Mouse (Mus musculus) midbrain, embryonic 10.5 days (tissue): ENCODE results near the gene Rmi2. TPM values are rescaled to one million over a fixed set of nuclear protein-coding genes. Genes with fewer than 3 reads are reported as not detected.
A peak's percentile ranks its signal among the peaks of the same experiment; 100 is the strongest.

Experiments used
- DNase-seq: peaks from one replicate; pipeline ENCODE4 v3.0.0-alpha.2; 2017; ENCODE audit warnings: low spot score
- H3K27ac ChIP-seq: fragments of 300-500 bp; sonication (generic); replicated peaks from 2 replicates; pipeline ENCODE4 v1.5.1; 2016; ENCODE audit warnings: mild to moderate bottlenecking
- H3K27me3 ChIP-seq: fragments of 300-500 bp; sonication (generic); 2 replicates; pipeline ENCODE4 v1.6.1; 2016; ENCODE audit warnings: low read depth, mild to moderate bottlenecking; ENCODE audit not compliant: poor library complexity, severe bottlenecking
- H3K36me3 ChIP-seq: fragments of 300-500 bp; sonication (generic); 2 replicates; pipeline ENCODE4 v1.6.1; 2016; ENCODE audit warnings: mild to moderate bottlenecking, moderate library complexity
- H3K4me1 ChIP-seq: fragments of 300-500 bp; sonication (generic); 2 replicates; pipeline ENCODE4 v1.6.1; 2016
- H3K4me3 ChIP-seq: fragments of 300-500 bp; sonication (generic); 2 replicates; pipeline ENCODE4 v1.5.1; 2016; ENCODE audit warnings: mild to moderate bottlenecking, moderate library complexity
- H3K9me3 ChIP-seq: fragments of 300-500 bp; sonication (generic); replicated peaks from 2 replicates; pipeline ENCODE4 v1.6.1; 2016; ENCODE audit warnings: mild to moderate bottlenecking
- WGBS: fragments of 180-500 bp; shearing (Covaris S2); methylation state at CpG from one replicate; pipeline ENCODE4 v1.1.7; 2016; 5-methylcytosine and 5-hydroxymethylcytosine counted together
- polyA plus RNA-seq: library from polyadenylated mRNA; unstranded; fragments of >200 nt; fragmentation: Nextera tagmentation; extraction: Ambion mirVana; gene quantifications from 2 replicates; pipeline ENCODE4 v1.2.1, GENCODE M21; 2016

The Rmi2 gene
- polyA plus RNA-seq, 1 experiment from 2014 or later = 4.5 TPM

DNA sequence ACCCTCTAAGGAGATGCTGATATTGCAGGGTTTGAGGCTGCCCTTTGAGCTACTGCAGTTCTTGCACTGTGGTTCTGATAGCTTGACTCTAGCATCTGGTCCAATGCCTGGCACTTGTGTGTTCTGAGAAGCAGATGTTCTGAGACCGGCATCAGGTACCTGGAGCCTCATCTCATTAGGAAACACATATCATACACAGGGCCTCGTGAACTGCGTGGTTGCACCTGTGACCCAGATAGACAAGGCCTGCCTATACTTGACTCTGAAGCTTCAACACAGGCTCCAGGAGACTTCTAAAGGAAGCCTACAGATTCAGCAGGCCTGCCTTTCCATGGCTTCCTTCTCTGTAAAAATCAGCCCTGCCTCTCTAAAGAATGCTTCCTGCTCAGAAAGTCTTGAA lies 1.5 kb downstream of the Rmi2 start:
- WGBS = 93% methylated on average over 3 of the region's 3 CpGs

DNA sequence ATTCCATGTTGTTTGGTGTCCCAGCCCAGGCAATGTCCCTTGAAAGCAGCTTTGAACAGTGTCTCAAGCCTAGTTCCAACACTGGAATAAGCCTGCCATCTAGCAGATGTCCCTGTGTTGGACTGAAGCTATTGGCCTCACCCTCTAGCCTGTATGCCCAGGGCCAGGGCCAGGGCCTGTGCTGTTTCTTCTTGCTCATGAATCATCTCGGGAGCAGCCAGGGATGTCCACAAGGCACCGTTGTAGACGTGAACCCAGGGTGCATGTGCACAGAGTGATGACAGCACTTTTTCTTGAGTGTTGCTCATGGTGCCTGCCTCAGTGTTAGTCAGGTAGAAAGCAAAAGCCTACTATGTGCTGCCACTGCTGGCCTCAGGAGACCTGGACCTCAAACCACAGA lies 2.4 kb downstream of the Rmi2 start:
- 94% methylated on average over 3 of the region's 3 CpGs for WGBS

More for the DNA sequence above, 1.5 kb downstream of the Rmi2 start:
- no peak for DNase-seq
- Histone ChIP-seq H3K4me1 (peaks cover 40% of the 10 kb centered on the region), H3K27ac (no peak overlapping the region), H3K36me3 (peaks cover 21% of the 10 kb centered on the region), H3K4me3 (peak overlapping the region; percentile 95; the same call in 1 of the 2 replicates), H3K27me3 (peaks cover 12% of the 10 kb centered on the region), H3K9me3 (no peaks in the 10 kb centered on the region)

DNA sequence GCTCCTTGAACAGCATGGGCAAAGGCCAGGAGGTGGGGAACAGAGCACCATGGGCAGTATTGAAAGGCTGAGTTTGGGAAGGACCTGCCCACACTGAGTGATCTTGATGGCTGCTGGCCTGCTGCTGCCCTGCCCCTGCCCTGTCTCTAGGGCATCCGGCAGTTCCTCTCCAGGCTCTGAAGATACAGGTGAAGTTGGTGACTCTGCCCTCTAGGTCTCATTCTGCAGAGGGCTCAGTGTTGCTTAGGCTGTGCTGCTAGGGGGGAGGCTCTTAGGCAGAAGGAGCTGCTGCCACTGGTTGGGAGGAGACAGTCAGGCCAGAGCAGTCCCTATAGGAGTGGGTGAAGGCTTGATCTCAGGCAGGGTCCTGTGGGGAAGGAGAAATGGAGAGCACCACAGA lies 3.0 kb downstream of the Rmi2 start:
- peaks cover 43% of the 10 kb centered on the region for H3K4me1 ChIP-seq
- H3K36me3 ChIP-seq = peaks cover 22% of the 10 kb centered on the region
- peaks cover 12% of the 10 kb centered on the region for H3K27me3 ChIP-seq
- no peaks in the 10 kb centered on the region for H3K9me3 ChIP-seq
- H3K27ac ChIP-seq = peak overlapping the region; percentile 11; the same call in 1 of the 2 replicates
- no peak overlapping the region for H3K4me3 ChIP-seq
- no peak for DNase-seq
- 77% methylated on average over 1 of the region's 1 CpGs for WGBS

More for the DNA sequence above, 2.4 kb downstream of the Rmi2 start:
- Histone ChIP-seq H3K4me3 (no peak overlapping the region), H3K9me3 (no peaks in the 10 kb centered on the region), H3K36me3 (peaks cover 22% of the 10 kb centered on the region), H3K27ac (no peak overlapping the region), H3K4me1 (peaks cover 41% of the 10 kb centered on the region), H3K27me3 (peaks cover 12% of the 10 kb centered on the region)
- no peak for DNase-seq

DNA sequence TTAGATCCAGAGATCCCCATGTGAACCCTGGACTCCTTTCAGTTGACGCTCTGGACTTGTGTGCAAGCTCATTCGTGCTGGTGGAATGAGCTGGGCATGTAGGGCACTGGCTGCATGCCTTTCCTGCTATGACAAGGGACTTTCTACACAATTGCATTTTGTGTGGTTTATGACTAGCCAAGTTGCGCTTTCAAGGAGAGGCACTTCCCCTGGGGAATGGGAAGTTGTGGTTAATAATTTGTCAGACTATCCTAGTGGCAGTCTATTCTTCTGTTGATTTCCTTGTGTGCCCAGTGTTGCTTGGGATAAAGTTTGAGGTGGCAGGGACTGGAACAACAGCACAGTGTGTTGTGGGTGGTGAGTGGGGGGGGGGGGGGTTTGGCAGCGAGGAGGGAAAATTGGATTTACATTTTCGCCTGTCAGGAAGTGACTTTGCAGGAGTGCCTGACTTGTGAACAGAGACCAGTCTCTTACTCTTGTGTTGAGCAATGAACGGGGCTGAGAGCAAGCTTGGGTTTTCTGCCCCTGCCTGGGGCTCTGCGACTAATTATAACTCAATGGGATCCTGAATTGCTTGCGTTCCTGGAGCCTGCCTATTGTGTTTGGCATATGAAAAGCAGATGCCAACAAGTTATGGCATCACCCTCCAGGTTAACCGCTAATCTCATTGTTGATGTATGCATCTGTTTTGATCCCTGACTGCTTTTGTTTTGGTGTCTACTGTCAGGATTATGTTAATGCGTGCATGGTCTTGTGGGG lies 3.8 kb downstream of the Rmi2 start:
- Histone ChIP-seq H3K4me3 (no peak overlapping the region), H3K9me3 (no peaks in the 10 kb centered on the region)
- peak; percentile 18 for DNase-seq

DNA sequence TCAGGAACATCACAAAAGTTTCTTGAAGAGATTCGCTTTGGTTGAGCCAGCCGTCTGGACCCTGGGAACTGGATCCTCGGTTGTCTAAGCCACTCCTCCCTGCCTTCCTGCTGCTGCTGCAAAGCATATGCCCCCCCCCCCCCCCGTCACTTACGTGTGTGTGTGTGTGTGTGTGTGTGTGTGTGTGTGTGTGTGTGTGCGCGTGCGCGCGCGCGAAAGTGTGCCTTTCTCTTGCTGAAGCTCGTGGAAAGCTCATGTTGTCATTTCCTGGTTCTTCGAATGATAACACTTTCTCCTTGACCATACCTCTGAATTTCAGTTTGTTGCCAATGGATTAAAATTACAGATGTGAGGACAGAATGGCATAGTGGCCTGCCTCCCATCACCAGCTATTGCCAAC lies 5.2 kb downstream of the Rmi2 start:
- Histone ChIP-seq H3K9me3 (no peaks in the 10 kb centered on the region), H3K4me3 (no peak overlapping the region), H3K27me3 (no peaks in the 10 kb centered on the region), H3K4me1 (peaks cover 56% of the 10 kb centered on the region), H3K27ac (no peak overlapping the region), H3K36me3 (peaks cover 22% of the 10 kb centered on the region)
- no peak for DNase-seq
- 97% methylated on average over 12 of the region's 14 CpGs for WGBS

More for the DNA sequence above, 3.8 kb downstream of the Rmi2 start:
- Histone ChIP-seq H3K27me3 (peaks cover 6% of the 10 kb centered on the region), H3K36me3 (peaks cover 22% of the 10 kb centered on the region), H3K27ac (no peak overlapping the region), H3K4me1 (peaks cover 49% of the 10 kb centered on the region)
- WGBS = 62% methylated on average over 10 of the region's 10 CpGs

DNA sequence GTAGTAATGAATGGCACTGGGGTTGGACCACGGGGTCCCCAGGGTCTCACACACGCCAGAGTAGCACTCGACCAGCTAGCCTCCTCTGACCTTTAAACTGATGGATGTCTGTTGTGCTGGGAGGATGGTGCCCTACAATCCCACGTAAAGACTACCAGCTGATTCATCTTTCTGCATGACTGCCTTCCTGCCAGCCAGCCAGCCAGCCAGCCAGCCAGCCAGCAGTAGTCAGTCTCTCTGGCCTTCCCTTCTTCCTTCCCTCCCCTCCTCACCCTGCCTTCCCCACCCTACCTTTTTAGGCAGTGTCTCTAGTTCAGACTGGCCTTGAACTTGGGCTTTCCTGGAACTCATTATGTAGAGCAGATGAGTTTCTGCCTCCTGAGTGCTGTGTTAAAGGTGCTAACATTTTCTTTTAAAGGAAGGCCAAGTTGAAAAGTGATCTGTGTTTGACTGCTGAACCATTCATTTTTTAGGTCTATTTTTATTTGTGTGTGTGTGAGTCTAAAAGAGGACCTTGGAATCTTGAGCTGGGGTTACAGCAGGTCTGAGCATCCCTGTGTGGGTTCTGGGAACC lies 7.5 kb downstream of the Rmi2 start:
- DNase-seq = no peak
- WGBS = 72% methylated on average over 4 of the region's 4 CpGs
- peaks cover 37% of the 10 kb centered on the region for H3K4me1 ChIP-seq
- H3K36me3 ChIP-seq = peaks cover 22% of the 10 kb centered on the region
- no peaks in the 10 kb centered on the region for H3K9me3 ChIP-seq
- no peaks in the 10 kb centered on the region for H3K27me3 ChIP-seq
- H3K4me3 ChIP-seq = no peak overlapping the region
- H3K27ac ChIP-seq = no peak overlapping the region

DNA sequence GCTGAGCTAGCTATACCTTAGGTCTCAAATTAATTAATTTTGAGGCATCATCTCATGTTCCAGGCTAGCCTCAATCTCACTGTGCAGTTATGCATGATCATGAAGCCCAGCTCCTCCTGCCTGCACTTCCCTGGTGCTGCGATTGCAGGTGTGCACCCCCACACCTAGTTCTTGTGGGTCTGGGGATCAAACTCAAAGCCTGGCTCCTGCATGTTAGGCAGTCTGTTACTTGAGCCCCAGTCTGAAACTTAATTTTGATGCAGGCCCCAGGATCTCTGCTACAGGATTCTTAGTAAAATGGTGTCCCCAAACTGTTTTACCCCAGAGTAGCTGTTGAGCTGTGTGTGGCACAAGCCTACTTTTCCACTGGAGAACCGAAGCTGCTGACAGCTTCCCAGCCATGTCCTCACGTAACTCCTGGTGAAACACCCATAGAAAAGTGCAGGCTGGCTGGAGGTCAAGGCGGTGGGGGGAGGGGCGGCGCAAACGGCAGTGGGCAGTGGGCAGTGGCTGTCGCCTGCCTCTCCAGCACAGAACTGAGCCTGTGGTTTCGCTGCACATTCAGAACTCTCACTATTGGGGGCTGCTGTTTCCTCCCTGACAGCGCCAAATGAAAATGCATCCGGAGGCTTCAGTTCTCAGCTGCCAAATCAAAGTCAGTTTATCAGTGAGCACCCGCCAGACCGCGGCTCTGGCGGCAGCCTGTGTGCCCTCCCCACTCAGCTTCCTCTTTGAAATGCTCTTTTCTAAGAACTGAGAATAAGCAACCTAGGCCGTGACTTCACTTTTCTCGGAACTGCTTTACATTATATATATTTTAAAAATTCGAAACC lies 8.8 kb downstream of the Rmi2 start:
- H3K4me1 ChIP-seq = peaks cover 25% of the 10 kb centered on the region
- peak; percentile 52 for DNase-seq
- peak overlapping the region; percentile 68 for H3K27ac ChIP-seq
- H3K4me3 ChIP-seq = peak overlapping the region; percentile 33
- no peaks in the 10 kb centered on the region for H3K27me3 ChIP-seq
- peaks cover 22% of the 10 kb centered on the region for H3K36me3 ChIP-seq
- no peaks in the 10 kb centered on the region for H3K9me3 ChIP-seq
- 34% methylated on average over 18 of the region's 18 CpGs for WGBS

DNA sequence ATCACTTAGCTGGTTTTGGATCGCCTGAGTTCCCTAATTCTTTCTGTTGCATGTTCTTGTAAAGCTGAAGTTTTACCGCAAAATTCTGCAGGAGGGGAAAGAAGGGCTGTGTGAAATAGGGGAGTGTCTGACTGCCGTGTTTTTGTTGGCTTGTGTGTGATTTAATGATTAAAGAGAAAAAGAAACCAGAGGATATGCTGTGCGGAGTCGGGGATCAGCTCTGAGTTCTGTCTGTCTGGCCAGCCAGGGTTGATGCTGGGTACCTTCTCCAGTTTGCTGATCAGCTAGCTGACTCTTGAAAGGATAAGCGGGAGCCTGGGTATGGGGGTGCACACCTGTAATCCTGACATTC lies 9.4 kb downstream of the Rmi2 start:
- DNase-seq = no peak
- H3K9me3 ChIP-seq = no peaks in the 10 kb centered on the region
- H3K4me1 ChIP-seq = peaks cover 21% of the 10 kb centered on the region
- 83% methylated on average over 6 of the region's 6 CpGs for WGBS
- H3K27ac ChIP-seq = peak overlapping the region; percentile 68; the same call in 1 of the 2 replicates
- peaks cover 21% of the 10 kb centered on the region for H3K36me3 ChIP-seq
- H3K4me3 ChIP-seq = no peak overlapping the region
- H3K27me3 ChIP-seq = no peaks in the 10 kb centered on the region

DNA sequence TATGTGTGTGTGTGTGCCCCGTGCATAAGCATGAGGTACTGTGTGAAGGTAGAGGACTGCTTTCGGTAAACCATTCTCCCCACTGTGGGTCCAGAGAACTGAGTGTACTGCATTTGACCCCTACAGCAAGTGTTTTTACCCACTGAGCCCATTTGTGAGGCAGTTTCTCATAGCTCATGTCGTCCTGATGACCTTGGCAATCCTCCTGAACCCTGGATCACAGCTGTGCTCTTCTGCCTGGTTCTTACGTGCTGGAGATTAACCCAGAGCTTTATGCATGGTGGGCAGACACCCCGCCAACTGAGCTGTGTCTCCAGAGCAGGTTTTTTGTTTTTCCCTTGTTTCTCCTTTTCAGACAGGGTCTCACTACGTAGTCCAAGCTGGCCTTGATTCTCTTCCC lies 11.1 kb downstream of the Rmi2 start:
- Histone ChIP-seq H3K4me1 (peaks cover 24% of the 10 kb centered on the region), H3K4me3 (no peak overlapping the region), H3K9me3 (no peaks in the 10 kb centered on the region), H3K27me3 (no peaks in the 10 kb centered on the region), H3K36me3 (peaks cover 5% of the 10 kb centered on the region; the same call in 1 of the 2 replicates), H3K27ac (no peak overlapping the region)
- no peak for DNase-seq
- WGBS = 83% methylated on average over 6 of the region's 6 CpGs

DNA sequence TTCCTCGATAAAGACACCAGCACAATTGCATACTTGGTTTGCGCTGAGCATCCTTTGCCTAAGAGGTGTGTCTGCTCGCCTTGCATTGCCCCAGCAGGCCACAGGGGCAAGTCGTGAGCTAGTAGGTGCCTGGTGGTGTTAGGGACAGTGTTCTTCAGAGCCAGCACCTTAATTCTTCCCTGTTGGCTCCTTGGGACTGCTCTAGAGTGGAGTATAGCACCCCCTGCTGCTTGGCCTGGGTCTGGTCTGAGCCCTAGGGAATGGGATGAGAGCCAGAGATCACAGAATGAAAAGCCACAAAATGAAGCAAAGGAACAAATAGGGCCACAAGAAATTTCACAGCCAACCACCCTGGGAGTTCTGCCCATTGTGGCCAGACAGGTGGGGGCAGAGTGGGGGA lies 11.6 kb downstream of the Rmi2 start:
- no peak for DNase-seq
- Histone ChIP-seq H3K4me3 (no peak overlapping the region), H3K27me3 (no peaks in the 10 kb centered on the region), H3K9me3 (no peaks in the 10 kb centered on the region), H3K27ac (no peak overlapping the region), H3K4me1 (peaks cover 30% of the 10 kb centered on the region), H3K36me3 (no peaks in the 10 kb centered on the region)
- 55% methylated on average over 4 of the region's 4 CpGs for WGBS

DNA sequence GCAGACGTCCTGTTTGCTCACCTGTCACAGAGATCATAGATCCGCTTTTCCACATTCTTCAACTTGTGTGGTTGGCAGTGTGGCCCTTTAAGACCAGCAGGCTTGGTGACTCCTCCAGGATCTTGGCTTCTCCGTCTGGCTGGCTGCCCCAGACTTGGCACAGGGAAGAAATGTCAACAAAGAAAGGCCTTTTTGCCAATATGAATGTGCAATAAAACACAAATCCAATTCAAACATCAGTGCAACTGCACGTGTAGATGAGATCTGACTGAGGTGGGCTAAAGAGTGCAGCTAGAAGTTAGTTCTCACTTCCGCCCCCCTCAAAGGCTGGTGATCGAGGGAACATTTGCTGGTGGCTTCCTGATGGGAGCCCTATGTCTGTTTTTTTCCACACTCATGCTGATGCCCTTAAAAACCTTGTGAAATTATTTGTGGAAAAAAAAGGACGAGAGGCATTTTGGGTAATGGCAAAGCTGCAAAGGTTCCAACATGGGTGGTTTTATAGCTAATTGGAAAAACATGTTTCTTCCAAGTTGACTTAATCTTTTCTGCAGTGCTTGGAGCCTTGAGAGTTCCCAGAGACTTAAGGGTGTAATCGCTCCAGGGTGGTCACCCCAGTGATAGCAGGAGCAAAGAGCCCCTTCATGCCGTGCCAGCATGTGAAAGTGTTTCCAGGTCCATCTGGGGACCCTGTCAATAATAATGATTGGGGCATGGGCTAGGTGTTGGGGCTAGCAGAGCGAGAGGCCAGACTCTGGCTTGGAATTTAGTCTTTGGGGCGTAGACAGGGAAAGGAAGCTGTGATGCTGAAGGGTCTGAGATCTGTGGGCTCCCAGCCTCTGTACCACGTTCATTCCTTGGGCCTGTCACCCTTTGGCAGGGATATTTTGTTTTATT lies 15.4 kb downstream of the Rmi2 start:
- Histone ChIP-seq H3K4me3 (no peak overlapping the region), H3K27me3 (no peaks in the 10 kb centered on the region), H3K27ac (peak overlapping the region; percentile 46; the same call in 1 of the 2 replicates), H3K4me1 (peaks cover 14% of the 10 kb centered on the region), H3K9me3 (no peaks in the 10 kb centered on the region), H3K36me3 (peaks cover 11% of the 10 kb centered on the region; the same call in 1 of the 2 replicates)
- DNase-seq = no peak
- WGBS = 81% methylated on average over 12 of the region's 12 CpGs

DNA sequence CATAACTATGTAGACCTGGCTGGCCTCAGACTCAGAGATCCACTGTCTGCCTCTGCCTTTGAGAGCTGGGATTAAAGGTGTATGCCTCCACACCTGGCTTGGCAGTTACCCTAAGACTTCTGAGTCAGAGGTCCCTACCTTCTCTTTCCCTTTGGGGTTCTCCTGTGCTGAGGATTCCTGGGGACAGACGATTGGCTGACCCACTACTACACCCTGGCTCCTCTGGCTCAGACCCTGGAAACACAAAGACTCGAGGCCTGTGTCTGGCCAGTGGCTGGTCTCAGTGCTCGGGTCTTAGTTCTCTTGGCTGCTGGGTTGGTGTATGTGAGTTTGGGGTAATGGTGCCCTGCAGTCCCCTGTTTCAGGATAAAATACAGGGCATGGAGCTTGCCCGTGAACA lies 16.0 kb downstream of the Rmi2 start:
- H3K4me1 ChIP-seq = peaks cover 14% of the 10 kb centered on the region
- 55% methylated on average over 4 of the region's 4 CpGs for WGBS
- H3K27me3 ChIP-seq = no peaks in the 10 kb centered on the region
- no peaks in the 10 kb centered on the region for H3K9me3 ChIP-seq
- peak overlapping the region; percentile 46; the same call in 1 of the 2 replicates for H3K27ac ChIP-seq
- no peak overlapping the region for H3K4me3 ChIP-seq
- H3K36me3 ChIP-seq = peaks cover 11% of the 10 kb centered on the region; the same call in 1 of the 2 replicates
- DNase-seq = no peak
